Mouse (Mus musculus) megakaryocyte, embryonic 14.5 days (primary cell): ENCODE data around the gene Epor.

Source experiments
- FLI1 ChIP-seq: IDR thresholded peaks from 2 replicates; pipeline ENCODE4 v1.6.1; 2012; ENCODE audit warnings: low read length, inconsistent platforms, mixed read lengths
- GATA1 ChIP-seq: IDR thresholded peaks from 3 replicates; pipeline ENCODE4 v1.6.1; 2012; ENCODE audit warnings: mixed read lengths, low read length, inconsistent platforms, borderline replicate concordance

DNA sequence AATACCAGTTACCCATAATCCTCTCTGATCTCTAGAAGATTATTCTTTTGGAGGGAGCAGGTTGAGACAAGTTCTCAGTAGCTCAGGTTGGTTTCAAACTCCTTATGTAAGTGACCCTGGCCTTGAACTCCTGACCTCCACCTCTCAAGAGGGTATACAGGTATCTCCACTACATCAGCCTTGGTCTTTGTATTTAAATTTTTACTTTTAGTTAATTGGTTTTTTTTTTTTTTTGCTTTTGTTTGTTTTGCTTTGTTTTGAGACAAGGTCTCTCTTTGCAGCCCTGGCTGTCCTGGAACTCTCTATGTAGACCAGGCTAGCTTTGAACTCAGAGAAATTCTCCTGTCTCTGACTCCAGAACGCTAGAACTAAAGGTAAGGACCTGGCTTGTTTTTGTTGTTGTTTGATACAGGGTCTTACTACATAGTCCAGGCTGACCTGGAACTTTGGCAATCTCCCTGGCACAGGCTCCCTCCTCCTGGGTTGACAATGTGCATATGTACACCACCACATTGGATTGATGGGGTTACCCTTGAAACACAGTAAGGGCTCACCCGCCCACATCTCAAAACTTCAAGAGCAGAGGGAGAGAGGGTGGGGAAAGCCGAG, 39.7 kb downstream of the Epor start:
- TF ChIP-seq GATA1 (no peak), FLI1 (no peak)
